Mouse (Mus musculus): ENCODE data around the gene Armt1. TPM values are rescaled to one million over a fixed set of nuclear protein-coding genes. Genes with fewer than 3 reads are reported as not detected.

The Armt1 gene
- polyA plus RNA-seq, 1 experiment from 2014 or later = 16.8 TPM

DNA sequence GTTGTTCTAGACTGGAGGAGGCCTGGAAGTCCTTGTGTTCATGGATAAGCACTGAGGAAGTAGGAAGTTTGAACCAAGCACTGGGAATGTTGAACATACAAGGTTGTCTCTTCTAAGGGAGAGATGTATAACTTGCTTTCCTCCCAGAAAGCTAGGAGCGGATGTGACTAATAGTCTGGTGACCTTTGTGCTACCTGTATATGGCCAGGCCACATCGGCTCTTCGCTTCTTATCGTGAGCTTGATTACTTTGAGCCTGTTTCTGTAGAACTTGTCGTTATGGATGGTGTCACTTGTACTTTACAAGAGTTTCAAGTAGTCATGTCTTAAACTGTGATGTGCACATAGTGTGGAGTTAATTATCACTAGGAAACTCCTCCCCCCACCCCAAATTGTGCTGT lies 44.3 kb downstream of the Armt1 start:
- Histone ChIP-seq H3K4me1 (ENCODE audit: control insufficient read depth in 2 of 2, insufficient read depth in 2 of 2, low read length in 2 of 2) (peaks cover 0 to 3% of the 10 kb centered on the region in 2 experiments; a peak in 1 of 4 replicates), H3K27me3 (ENCODE audit: control insufficient read depth, insufficient read depth, low read length) (no peaks in the 10 kb centered on the region)
- 61% methylated on average over 5 of the region's 5 CpGs for WGBS

DNA sequence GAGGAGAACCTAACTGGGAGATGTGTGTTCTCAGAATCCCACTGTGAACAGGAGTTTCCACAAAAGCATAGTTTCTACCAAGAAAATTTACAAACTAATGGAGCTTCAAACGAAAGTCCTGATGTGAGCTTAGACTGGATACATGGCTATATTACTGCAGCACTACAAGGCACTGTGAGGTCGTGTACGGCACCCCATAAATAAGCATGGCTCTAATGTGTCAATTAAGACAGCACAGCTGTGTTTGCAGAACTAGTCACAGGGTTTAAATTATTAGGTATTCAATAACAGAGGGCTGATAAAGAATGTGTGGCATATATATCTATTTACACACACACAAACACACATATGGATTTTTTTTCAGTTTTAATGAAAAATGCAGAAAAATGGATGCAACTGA lies 48.7 kb downstream of the Armt1 start:
- Histone ChIP-seq H3K4me3 (ENCODE audit: control insufficient read depth in 1 of 2, insufficient read depth in 1 of 2, low read depth in 1 of 2, low read length in 2 of 2) (no peak overlapping the region), H3K27me3 (ENCODE audit: control insufficient read depth, insufficient read depth, low read length) (no peaks in the 10 kb centered on the region), H3K4me2 (ENCODE audit: low read length) (no peak overlapping the region), H3K36me3 (ENCODE audit: control insufficient read depth, insufficient read depth, low read length) (no peaks in the 10 kb centered on the region), H3K4me1 (ENCODE audit: control insufficient read depth in 2 of 2, insufficient read depth in 2 of 2, low read length in 2 of 2) (no peaks in the 10 kb centered on the region), H3K9ac (ENCODE audit: low read length) (no peak overlapping the region), H3K9me3 (ENCODE audit: control insufficient read depth, low read length) (no peaks in the 10 kb centered on the region), H3K27ac (replicated peaks in 1 of 2; ENCODE audit: control insufficient read depth in 1 of 2, insufficient read depth in 1 of 2, low read depth in 2 of 2, low read length in 2 of 2) (no peak overlapping the region)
- 86% methylated on average over 3 of the region's 3 CpGs for WGBS
- no peak for ATAC-seq (ENCODE audit: insufficient number of reproducible peaks, insufficient read depth, low FRiP score, low read depth)

More for the DNA sequence above, 44.3 kb downstream of the Armt1 start:
- Histone ChIP-seq H3K9me3 (ENCODE audit: control insufficient read depth, low read length) (no peaks in the 10 kb centered on the region), H3K36me3 (ENCODE audit: control insufficient read depth, insufficient read depth, low read length) (no peaks in the 10 kb centered on the region), H3K4me3 (ENCODE audit: control insufficient read depth in 1 of 2, insufficient read depth in 1 of 2, low read depth in 1 of 2, low read length in 2 of 2) (no peak overlapping the region), H3K27ac (replicated peaks in 1 of 2; ENCODE audit: control insufficient read depth in 1 of 2, insufficient read depth in 1 of 2, low read depth in 2 of 2, low read length in 2 of 2) (no peak overlapping the region), H3K4me2 (ENCODE audit: low read length) (no peak overlapping the region), H3K9ac (ENCODE audit: low read length) (no peak overlapping the region)
- no peak for ATAC-seq (ENCODE audit: insufficient number of reproducible peaks, insufficient read depth, low FRiP score, low read depth)

DNA sequence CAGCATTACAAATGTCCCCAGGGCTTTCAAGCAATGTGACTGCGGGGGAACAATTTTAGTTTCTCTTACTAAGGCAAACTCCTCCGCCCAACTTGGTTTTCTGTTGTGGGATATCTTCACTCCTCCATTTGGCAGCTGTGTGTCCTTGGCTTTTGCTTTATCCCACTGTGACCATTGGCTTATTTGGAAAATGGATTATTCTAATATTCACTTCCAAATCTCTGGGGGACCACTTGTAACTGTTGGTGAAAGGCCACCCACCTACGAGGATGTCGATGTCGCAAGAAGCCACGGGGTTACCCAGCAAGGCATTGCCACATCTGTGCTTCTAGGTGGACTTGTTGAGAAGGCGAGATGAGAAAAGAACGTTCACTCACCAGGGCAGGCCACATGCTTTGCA lies 49.4 kb downstream of the Armt1 start:
- no peak overlapping the region for H3K4me3 ChIP-seq (ENCODE audit: control insufficient read depth in 1 of 2, insufficient read depth in 1 of 2, low read depth in 1 of 2, low read length in 2 of 2)
- H3K4me1 ChIP-seq (ENCODE audit: control insufficient read depth in 2 of 2, insufficient read depth in 2 of 2, low read length in 2 of 2) = no peaks in the 10 kb centered on the region
- ATAC-seq (ENCODE audit: insufficient number of reproducible peaks, insufficient read depth, low FRiP score, low read depth) = no peak
- no peaks in the 10 kb centered on the region for H3K9me3 ChIP-seq (ENCODE audit: control insufficient read depth, low read length)
- WGBS = 72% methylated on average over 8 of the region's 8 CpGs
- no peaks in the 10 kb centered on the region for H3K27me3 ChIP-seq (ENCODE audit: control insufficient read depth, insufficient read depth, low read length)
- H3K36me3 ChIP-seq (ENCODE audit: control insufficient read depth, insufficient read depth, low read length) = no peaks in the 10 kb centered on the region
- no peak overlapping the region for H3K27ac ChIP-seq (replicated peaks in 1 of 2; ENCODE audit: control insufficient read depth in 1 of 2, insufficient read depth in 1 of 2, low read depth in 2 of 2, low read length in 2 of 2)
- no peak overlapping the region for H3K9ac ChIP-seq (ENCODE audit: low read length)
- no peak overlapping the region for H3K4me2 ChIP-seq (ENCODE audit: low read length)

DNA sequence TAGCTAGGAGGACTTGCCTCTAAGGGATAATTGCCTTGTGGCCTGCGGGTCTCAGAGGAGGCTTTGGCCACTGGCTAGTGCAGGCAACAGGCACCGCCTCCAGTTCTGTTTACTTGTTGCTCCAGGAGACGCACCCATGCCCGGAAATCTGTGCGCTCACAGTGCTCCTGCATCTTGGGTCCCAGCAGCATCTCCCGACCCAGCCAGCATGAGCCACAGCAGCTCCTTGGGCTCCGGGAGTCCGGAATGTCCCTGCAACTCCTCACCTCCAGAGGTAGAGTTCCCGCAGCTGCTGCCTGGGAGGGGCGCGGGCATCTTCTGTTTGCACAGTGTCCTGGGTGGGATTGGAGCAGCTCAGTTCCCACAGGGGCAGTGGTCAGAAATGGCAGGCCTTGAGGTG lies 50.1 kb downstream of the Armt1 start, which contains the start of gene Ccdc170:
Gene Ccdc170, plus strand, starts transcription at position 148 of the 400 bp plus-strand sequence.
- no peak within 1 kb of the TSS for H3K4me2 ChIP-seq (ENCODE audit: low read length)
- no peak within 1 kb of the TSS for H3K9ac ChIP-seq (ENCODE audit: low read length)
- H3K27ac ChIP-seq (replicated peaks in 1 of 2; ENCODE audit: control insufficient read depth in 1 of 2, insufficient read depth in 1 of 2, low read depth in 2 of 2, low read length in 2 of 2) = no peak within 1 kb of the TSS
- H3K4me1 ChIP-seq (ENCODE audit: control insufficient read depth in 2 of 2, insufficient read depth in 2 of 2, low read length in 2 of 2) = no peaks in the 10 kb centered on the region
- no peaks in the 10 kb centered on the region for H3K36me3 ChIP-seq (ENCODE audit: control insufficient read depth, insufficient read depth, low read length)
- ATAC-seq (ENCODE audit: insufficient number of reproducible peaks, insufficient read depth, low FRiP score, low read depth) = no peak
- H3K27me3 ChIP-seq (ENCODE audit: control insufficient read depth, insufficient read depth, low read length) = no peaks in the 10 kb centered on the region
- 44% methylated on average over 11 of the region's 11 CpGs for WGBS
- H3K9me3 ChIP-seq (ENCODE audit: control insufficient read depth, low read length) = no peaks in the 10 kb centered on the region
- H3K4me3 ChIP-seq (ENCODE audit: control insufficient read depth in 1 of 2, insufficient read depth in 1 of 2, low read depth in 1 of 2, low read length in 2 of 2) = no peak within 1 kb of the TSS

DNA sequence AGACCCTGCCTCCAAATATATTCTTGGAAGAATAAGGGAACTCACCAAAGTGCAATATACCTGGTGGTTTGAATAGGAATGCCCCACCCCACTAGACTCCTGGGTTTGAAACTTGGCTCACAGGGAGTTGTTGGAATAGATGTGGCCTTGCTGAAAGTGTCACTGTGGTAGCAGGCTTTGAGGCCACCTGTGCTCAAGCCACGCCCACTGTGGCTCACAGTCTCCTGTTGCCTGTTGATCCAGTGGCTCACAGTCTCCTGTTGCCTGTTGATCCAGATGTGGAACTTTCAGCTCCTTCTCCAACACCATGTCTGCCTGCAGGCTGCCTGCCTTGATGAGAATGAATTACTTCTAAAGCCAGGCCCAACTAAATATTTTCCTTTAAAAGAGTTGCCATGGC lies 51.6 kb downstream of the Armt1 start:
- no peak overlapping the region for H3K4me3 ChIP-seq (ENCODE audit: control insufficient read depth in 1 of 2, insufficient read depth in 1 of 2, low read depth in 1 of 2, low read length in 2 of 2)
- H3K9me3 ChIP-seq (ENCODE audit: control insufficient read depth, low read length) = no peaks in the 10 kb centered on the region
- no peak overlapping the region for H3K4me2 ChIP-seq (ENCODE audit: low read length)
- H3K4me1 ChIP-seq (ENCODE audit: control insufficient read depth in 2 of 2, insufficient read depth in 2 of 2, low read length in 2 of 2) = no peaks in the 10 kb centered on the region
- H3K9ac ChIP-seq (ENCODE audit: low read length) = no peak overlapping the region
- WGBS = 76% methylated on average over 1 of the region's 1 CpGs
- no peaks in the 10 kb centered on the region for H3K27me3 ChIP-seq (ENCODE audit: control insufficient read depth, insufficient read depth, low read length)
- no peak overlapping the region for H3K27ac ChIP-seq (replicated peaks in 1 of 2; ENCODE audit: control insufficient read depth in 1 of 2, insufficient read depth in 1 of 2, low read depth in 2 of 2, low read length in 2 of 2)
- ATAC-seq (ENCODE audit: insufficient number of reproducible peaks, insufficient read depth, low FRiP score, low read depth) = no peak
- H3K36me3 ChIP-seq (ENCODE audit: control insufficient read depth, insufficient read depth, low read length) = no peaks in the 10 kb centered on the region

DNA sequence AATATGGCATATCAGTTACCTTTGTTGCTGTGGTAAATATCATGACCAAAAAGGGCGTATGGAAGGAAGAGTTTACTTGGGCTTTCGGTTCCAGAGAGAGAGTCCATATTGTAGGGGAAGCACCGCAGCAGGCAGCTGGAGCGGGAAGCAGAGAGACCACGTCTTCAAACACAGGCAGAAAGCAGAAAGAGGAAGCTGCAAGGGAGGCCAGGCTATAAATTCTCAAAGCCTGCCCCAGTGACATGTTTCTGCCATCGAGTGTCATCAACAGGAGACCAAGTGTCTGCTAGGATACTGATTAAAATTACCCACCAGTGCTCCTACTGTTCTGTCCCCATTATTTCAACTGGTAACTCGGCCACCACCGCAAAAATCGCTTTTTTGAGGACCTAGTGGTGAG lies 52.7 kb downstream of the Armt1 start:
- no peaks in the 10 kb centered on the region for H3K36me3 ChIP-seq (ENCODE audit: control insufficient read depth, insufficient read depth, low read length)
- no peak overlapping the region for H3K9ac ChIP-seq (ENCODE audit: low read length)
- no peaks in the 10 kb centered on the region for H3K27me3 ChIP-seq (ENCODE audit: control insufficient read depth, insufficient read depth, low read length)
- H3K4me3 ChIP-seq (ENCODE audit: control insufficient read depth in 1 of 2, insufficient read depth in 1 of 2, low read depth in 1 of 2, low read length in 2 of 2) = no peak overlapping the region
- no peak for ATAC-seq (ENCODE audit: insufficient number of reproducible peaks, insufficient read depth, low FRiP score, low read depth)
- no peak overlapping the region for H3K4me2 ChIP-seq (ENCODE audit: low read length)
- H3K9me3 ChIP-seq (ENCODE audit: control insufficient read depth, low read length) = no peaks in the 10 kb centered on the region
- WGBS = 82% methylated on average over 9 of the region's 9 CpGs
- no peak overlapping the region for H3K27ac ChIP-seq (replicated peaks in 1 of 2; ENCODE audit: control insufficient read depth in 1 of 2, insufficient read depth in 1 of 2, low read depth in 2 of 2, low read length in 2 of 2)
- H3K4me1 ChIP-seq (ENCODE audit: control insufficient read depth in 2 of 2, insufficient read depth in 2 of 2, low read length in 2 of 2) = no peaks in the 10 kb centered on the region

DNA sequence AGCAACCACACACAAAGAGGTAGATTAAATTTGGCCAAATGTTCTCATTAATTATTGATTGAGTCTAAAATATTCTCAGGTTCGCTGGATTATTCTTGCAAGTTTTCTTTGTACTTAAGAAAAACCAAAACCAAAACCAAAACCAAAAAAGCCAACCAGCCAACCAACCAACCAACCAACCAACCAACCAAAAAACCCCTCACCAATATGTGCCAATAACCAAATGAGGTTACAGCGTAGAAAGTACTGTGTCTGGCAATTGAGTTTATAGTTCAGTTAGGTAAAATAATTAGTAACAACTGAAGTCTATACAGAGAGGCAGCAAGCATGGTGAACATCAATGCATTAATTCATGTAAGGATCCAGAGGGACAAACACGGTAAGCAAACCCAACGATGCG lies 57.6 kb downstream of the Armt1 start:
- no peaks in the 10 kb centered on the region for H3K4me1 ChIP-seq (ENCODE audit: control insufficient read depth in 2 of 2, insufficient read depth in 2 of 2, low read length in 2 of 2)
- H3K4me2 ChIP-seq (ENCODE audit: low read length) = no peak overlapping the region
- 74% methylated on average over 5 of the region's 5 CpGs for WGBS
- H3K27me3 ChIP-seq (ENCODE audit: control insufficient read depth, insufficient read depth, low read length) = no peaks in the 10 kb centered on the region
- H3K9me3 ChIP-seq (ENCODE audit: control insufficient read depth, low read length) = no peaks in the 10 kb centered on the region
- no peak overlapping the region for H3K9ac ChIP-seq (ENCODE audit: low read length)
- no peaks in the 10 kb centered on the region for H3K36me3 ChIP-seq (ENCODE audit: control insufficient read depth, insufficient read depth, low read length)
- H3K4me3 ChIP-seq (ENCODE audit: control insufficient read depth in 1 of 2, insufficient read depth in 1 of 2, low read depth in 1 of 2, low read length in 2 of 2) = no peak overlapping the region
- no peak for ATAC-seq (ENCODE audit: insufficient number of reproducible peaks, insufficient read depth, low FRiP score, low read depth)
- no peak overlapping the region for H3K27ac ChIP-seq (replicated peaks in 1 of 2; ENCODE audit: control insufficient read depth in 1 of 2, insufficient read depth in 1 of 2, low read depth in 2 of 2, low read length in 2 of 2)

DNA sequence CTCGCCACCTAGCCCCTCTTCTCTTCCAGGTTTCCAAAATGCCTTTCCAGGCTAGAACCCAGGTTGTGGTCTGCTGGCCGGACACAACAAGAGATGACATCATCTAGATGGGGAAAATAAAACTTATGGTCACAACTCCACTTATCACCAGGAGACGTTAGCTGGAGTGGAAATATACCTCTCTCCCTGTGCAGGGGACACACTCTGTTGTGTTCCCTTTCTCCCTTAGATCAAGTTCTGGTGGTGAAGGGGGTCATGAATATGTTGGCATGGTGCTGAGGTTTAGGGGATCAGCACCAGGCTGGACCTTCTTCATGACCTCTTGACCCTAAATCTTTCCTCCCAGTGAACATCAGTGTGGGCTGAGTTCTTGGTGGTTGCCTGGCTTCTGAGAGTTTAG lies 59.0 kb downstream of the Armt1 start:
- no peak overlapping the region for H3K4me3 ChIP-seq (ENCODE audit: control insufficient read depth in 1 of 2, insufficient read depth in 1 of 2, low read depth in 1 of 2, low read length in 2 of 2)
- H3K4me2 ChIP-seq (ENCODE audit: low read length) = no peak overlapping the region
- H3K4me1 ChIP-seq (ENCODE audit: control insufficient read depth in 2 of 2, insufficient read depth in 2 of 2, low read length in 2 of 2) = no peaks in the 10 kb centered on the region
- 22% methylated on average over 2 of the region's 3 CpGs for WGBS
- no peak overlapping the region for H3K9ac ChIP-seq (ENCODE audit: low read length)
- H3K36me3 ChIP-seq (ENCODE audit: control insufficient read depth, insufficient read depth, low read length) = no peaks in the 10 kb centered on the region
- ATAC-seq (ENCODE audit: insufficient number of reproducible peaks, insufficient read depth, low FRiP score, low read depth) = no peak
- no peaks in the 10 kb centered on the region for H3K9me3 ChIP-seq (ENCODE audit: control insufficient read depth, low read length)
- no peaks in the 10 kb centered on the region for H3K27me3 ChIP-seq (ENCODE audit: control insufficient read depth, insufficient read depth, low read length)
- H3K27ac ChIP-seq (replicated peaks in 1 of 2; ENCODE audit: control insufficient read depth in 1 of 2, insufficient read depth in 1 of 2, low read depth in 2 of 2, low read length in 2 of 2) = no peak overlapping the region

Data from heart, embryonic 14.5 days (tissue).